Mouse (Mus musculus) C2C12 (cell line): ENCODE measurements around the gene Spns2.

Source experiments
- CTCF ChIP-seq: IDR thresholded peaks from one replicate; pipeline ENCODE4 v1.5.1; 2011; ENCODE audit not compliant: control insufficient read depth, insufficient read depth, insufficient read length
- USF1 ChIP-seq: IDR thresholded peaks from one replicate; pipeline ENCODE4 v1.6.1; 2011; ENCODE audit warnings: low read depth, mild to moderate bottlenecking, control low read depth, moderate library complexity

- no peak for TF ChIP-seq CTCF
- TF ChIP-seq USF1, result no peak
Measured at GRCm38 (mm10) chr11:72405532-72405931, 84.2 kb downstream of the Spns2 start.
